Mouse (Mus musculus) erythroid progenitor cell, adult 5-6 weeks (primary cell): Measurements from ENCODE around the gene Olfr575. TPM values are rescaled to one million over a fixed set of nuclear protein-coding genes. Genes with fewer than 3 reads are reported as not detected.

Source experiments
- ATAC-seq: replicated peaks from 2 replicates; pipeline ENCODE4 v1.8.0; 2016; ENCODE audit warnings: moderate number of reproducible peaks, mild to moderate bottlenecking, moderate TSS enrichment, inconsistent platforms; ENCODE audit not compliant: poor library complexity, low FRiP score, severe bottlenecking
- total RNA-seq, 2 experiments: library from RNA; stranded (forward) in 1 of 2; stranded (reverse) in 1 of 2; fragments of 150-400 nt in 1 of 2; fragments of 186-747, 209-891 nt in 1 of 2; gene quantifications; 2 replicates each; pipeline versions ENCODE4 v1.2.3 to v1.2.4; 2015 to 2017; ENCODE audit warnings: low replicate concordance in 2 of 2

Olfr575 gene
- total RNA-seq (2015; ENCODE audit: low replicate concordance) (not detected in 2 replicates), total RNA-seq (2017; ENCODE audit: low replicate concordance) (not detected in 2 replicates)

DNA sequence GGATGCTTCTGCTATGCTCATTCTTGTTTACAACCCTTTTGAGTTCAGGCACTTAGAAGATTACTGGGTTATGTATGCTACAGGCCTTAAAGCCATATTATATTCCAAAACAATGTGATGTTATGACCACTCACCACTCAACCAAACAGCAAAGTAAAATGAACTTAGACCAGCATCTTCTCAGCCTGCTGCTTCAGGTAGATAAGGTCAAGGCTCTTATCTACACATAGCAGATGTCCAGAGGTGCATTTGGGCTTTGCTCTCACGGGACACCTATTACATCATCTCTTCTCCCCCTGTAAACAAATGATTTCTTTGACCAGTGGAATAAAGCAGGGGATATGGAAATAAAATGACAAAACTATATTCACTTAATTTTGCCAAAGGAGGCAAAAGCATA lies at the start of gene Olfr575:
Gene Olfr575, minus strand, starts transcription at position 183 of the 400 bp plus-strand sequence.
- peak; percentile 71 for ATAC-seq

GRCm38 (mm10) chr7:102989224-102989623 lies 30.6 kb upstream of the Olfr575 start, which contains the start of gene Olfr578:
Olfr578 (minus strand) TSS chr7:102989324.
- ATAC-seq, result no peak

GRCm38 (mm10) chr7:102975843-102976242 lies 17.3 kb upstream of the Olfr575 start, which contains the start of gene Olfr577:
Olfr577 (minus strand) TSS chr7:102975943.
- no peak for ATAC-seq

- no peak for ATAC-seq
Measured at GRCm38 (mm10) chr7:102974399-102974798, 15.8 kb upstream of the Olfr575 start.

GRCm38 (mm10) chr7:102962360-102962759 lies 3.8 kb upstream of the Olfr575 start, which contains the start of gene Olfr576:
Olfr576 (plus strand) TSS chr7:102962660.
- ATAC-seq, result no peak

GRCm38 (mm10) chr7:102958137-102958536 lies 438 bp downstream of the Olfr575 start:
- ATAC-seq, result no peak

- ATAC-seq, result no peak
Measured at GRCm38 (mm10) chr7:102950732-102951131, 7.8 kb downstream of the Olfr575 start.

GRCm38 (mm10) chr7:102948167-102948566 lies 10.4 kb downstream of the Olfr575 start, which contains the start of gene Olfr574:
Olfr574 (plus strand) TSS chr7:102948467.
- no peak for ATAC-seq

GRCm38 (mm10) chr7:102943417-102943816 lies 15.2 kb downstream of the Olfr575 start:
- no peak for ATAC-seq

GRCm38 (mm10) chr7:102942475-102942874 lies 16.1 kb downstream of the Olfr575 start, which contains the start of gene Olfr573-ps1:
Olfr573-ps1 (minus strand) TSS chr7:102942575.
- no peak for ATAC-seq

DNA sequence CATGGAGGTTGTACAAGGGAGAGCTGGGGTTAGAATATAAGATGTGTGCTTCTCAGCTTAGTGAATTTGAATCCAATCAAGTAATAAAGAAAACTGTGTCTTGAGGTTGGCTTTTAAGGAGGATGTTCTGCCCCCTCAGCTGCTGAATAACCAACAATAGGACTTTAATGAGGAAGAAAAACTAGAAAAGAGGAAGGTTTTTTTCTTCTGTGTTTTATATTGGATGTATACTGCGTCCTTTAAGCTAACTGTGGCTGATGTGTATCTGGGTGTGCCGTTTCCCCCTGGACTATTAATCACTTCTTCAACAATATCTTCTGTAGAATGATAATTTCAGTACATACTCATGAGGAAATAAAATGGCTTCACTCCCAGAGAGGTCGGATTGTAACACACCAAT lies 31.5 kb downstream of the Olfr575 start:
- ATAC-seq, result no peak

DNA sequence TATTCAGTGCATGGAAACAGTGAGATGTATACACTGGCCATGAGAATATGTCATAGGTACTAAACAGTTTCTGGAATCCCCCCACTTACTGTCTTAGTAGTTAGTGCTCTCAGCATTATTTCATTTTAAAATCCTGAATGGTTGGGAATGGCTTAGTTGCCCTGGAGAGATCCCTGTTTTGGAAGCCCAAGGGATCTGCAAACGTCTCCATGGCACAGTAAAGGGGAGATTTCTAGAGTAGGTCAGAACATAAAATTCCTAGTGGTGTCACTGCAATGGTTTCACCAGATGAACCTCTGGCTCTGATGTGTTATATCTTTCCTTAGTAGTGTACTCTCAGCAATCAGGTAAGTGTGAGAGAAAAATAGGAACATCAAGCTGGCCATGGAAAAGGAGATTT lies 34.5 kb downstream of the Olfr575 start, which contains the start of gene Olfr572:
Gene Olfr572, plus strand, starts transcription at position 301 of the 400 bp plus-strand sequence.
- no peak for ATAC-seq

DNA sequence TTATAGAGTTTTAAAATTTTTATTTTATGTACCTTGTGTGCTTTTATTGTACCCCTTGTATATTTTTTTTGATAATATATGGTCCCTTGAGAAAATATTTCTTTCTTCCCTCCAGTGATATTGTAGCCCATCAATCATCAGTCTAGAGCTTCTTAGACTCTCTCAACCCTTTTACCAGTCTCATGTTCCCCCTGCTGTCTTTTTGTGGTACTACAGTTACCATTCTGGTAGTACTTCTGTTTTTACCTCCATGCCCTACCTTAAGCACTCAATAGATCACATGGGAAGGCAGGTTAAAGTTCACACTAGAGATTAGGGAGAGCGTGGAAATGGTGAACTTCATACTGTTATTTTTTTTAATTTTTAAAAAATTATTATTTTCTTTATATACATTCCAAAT lies 38.9 kb downstream of the Olfr575 start:
- ATAC-seq, result no peak

- no peak for ATAC-seq
Measured at GRCm38 (mm10) chr7:102917032-102917875, 41.3 kb downstream of the Olfr575 start, which contains the start of gene Olfr571. Olfr571 (minus strand) TSS chr7:102917536.

DNA sequence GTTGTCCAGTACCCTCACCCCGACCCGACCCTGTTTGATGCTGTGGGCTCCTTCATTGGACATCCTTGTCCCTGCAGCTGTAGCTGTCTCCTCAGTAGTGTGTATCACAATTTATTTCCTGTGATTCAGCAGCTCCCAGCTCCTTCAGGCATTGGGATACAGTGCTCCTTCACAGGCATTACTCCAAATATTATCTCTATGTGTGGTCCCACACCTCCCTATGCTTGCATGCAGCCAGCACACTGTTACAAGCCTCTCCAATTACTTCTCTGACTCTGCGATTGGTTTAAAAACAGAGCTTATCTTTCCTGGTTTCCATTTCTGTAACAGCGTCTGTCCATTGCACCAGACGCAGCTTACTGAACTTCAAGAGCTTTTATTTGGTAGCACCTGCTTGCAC lies 42.2 kb downstream of the Olfr575 start:
- no peak for ATAC-seq

GRCm38 (mm10) chr7:102915261-102915660 lies 43.3 kb downstream of the Olfr575 start:
- ATAC-seq, result no peak

Other genes starting within 250 kb of the Olfr575 start
- gene Olfr33, start 239.7 kb downstream of the Olfr575 start, total RNA-seq (2015; ENCODE audit: low replicate concordance), result not detected in 2 replicates
- not detected in 2 replicates for gene Olfr33, start 239.7 kb downstream of the Olfr575 start, total RNA-seq (2017; ENCODE audit: low replicate concordance)
- gene Olfr559, start 231.3 kb downstream of the Olfr575 start, total RNA-seq (2015; ENCODE audit: low replicate concordance), result not detected in 2 replicates
- not detected in 2 replicates for gene Olfr559, start 231.3 kb downstream of the Olfr575 start, total RNA-seq (2017; ENCODE audit: low replicate concordance)
- not detected in 2 replicates for gene Olfr560, start 199.4 kb downstream of the Olfr575 start, total RNA-seq (2015; ENCODE audit: low replicate concordance)
- gene Olfr560, start 199.4 kb downstream of the Olfr575 start, total RNA-seq (2017; ENCODE audit: low replicate concordance), result not detected in 2 replicates
- not detected in 2 replicates for gene Olfr78, start 199.3 kb downstream of the Olfr575 start, total RNA-seq (2015; ENCODE audit: low replicate concordance)
- not detected in 2 replicates for gene Olfr78, start 199.3 kb downstream of the Olfr575 start, total RNA-seq (2017; ENCODE audit: low replicate concordance)
- gene Olfr561, start 187.6 kb downstream of the Olfr575 start, total RNA-seq (2015; ENCODE audit: low replicate concordance), result not detected in 2 replicates
- gene Olfr561, start 187.6 kb downstream of the Olfr575 start, total RNA-seq (2017; ENCODE audit: low replicate concordance), result not detected in 2 replicates
- not detected in 2 replicates for gene Olfr564, start 155.3 kb downstream of the Olfr575 start, total RNA-seq (2015; ENCODE audit: low replicate concordance)
- gene Olfr564, start 155.3 kb downstream of the Olfr575 start, total RNA-seq (2017; ENCODE audit: low replicate concordance), result not detected in 2 replicates
- gene Olfr566, start 100.0 kb downstream of the Olfr575 start, total RNA-seq (2015; ENCODE audit: low replicate concordance), result not detected in 2 replicates
- gene Olfr566, start 100.0 kb downstream of the Olfr575 start, total RNA-seq (2017; ENCODE audit: low replicate concordance), result not detected in 2 replicates
- gene Olfr568, start 81.7 kb downstream of the Olfr575 start, total RNA-seq (2015; ENCODE audit: low replicate concordance), result not detected in 2 replicates
- gene Olfr568, start 81.7 kb downstream of the Olfr575 start, total RNA-seq (2017; ENCODE audit: low replicate concordance), result not detected in 2 replicates
- not detected in 2 replicates for gene Olfr569, start 67.9 kb downstream of the Olfr575 start, total RNA-seq (2015; ENCODE audit: low replicate concordance)
- not detected in 2 replicates for gene Olfr569, start 67.9 kb downstream of the Olfr575 start, total RNA-seq (2017; ENCODE audit: low replicate concordance)
- gene Olfr570, start 64.2 kb downstream of the Olfr575 start, total RNA-seq (2015; ENCODE audit: low replicate concordance), result not detected in 2 replicates
- not detected in 2 replicates for gene Olfr570, start 64.2 kb downstream of the Olfr575 start, total RNA-seq (2017; ENCODE audit: low replicate concordance)
- not detected in 2 replicates for gene Olfr571, start 41.2 kb downstream of the Olfr575 start, total RNA-seq (2015; ENCODE audit: low replicate concordance)
- not detected in 2 replicates for gene Olfr571, start 41.2 kb downstream of the Olfr575 start, total RNA-seq (2017; ENCODE audit: low replicate concordance)
- not detected in 2 replicates for gene Olfr572, start 34.4 kb downstream of the Olfr575 start, total RNA-seq (2015; ENCODE audit: low replicate concordance)
- gene Olfr572, start 34.4 kb downstream of the Olfr575 start, total RNA-seq (2017; ENCODE audit: low replicate concordance), result not detected in 2 replicates
- gene Olfr573-ps1, start 16.2 kb downstream of the Olfr575 start, total RNA-seq (2015; ENCODE audit: low replicate concordance), result not detected in 2 replicates
- not detected in 2 replicates for gene Olfr573-ps1, start 16.2 kb downstream of the Olfr575 start, total RNA-seq (2017; ENCODE audit: low replicate concordance)
- gene Olfr574, start 10.3 kb downstream of the Olfr575 start, total RNA-seq (2015; ENCODE audit: low replicate concordance), result not detected in 2 replicates
- not detected in 2 replicates for gene Olfr574, start 10.3 kb downstream of the Olfr575 start, total RNA-seq (2017; ENCODE audit: low replicate concordance)
- not detected in 2 replicates for gene Olfr576, start 3.9 kb upstream of the Olfr575 start, total RNA-seq (2015; ENCODE audit: low replicate concordance)
- gene Olfr576, start 3.9 kb upstream of the Olfr575 start, total RNA-seq (2017; ENCODE audit: low replicate concordance), result not detected in 2 replicates
- not detected in 2 replicates for gene Olfr577, start 17.2 kb upstream of the Olfr575 start, total RNA-seq (2015; ENCODE audit: low replicate concordance)
- not detected in 2 replicates for gene Olfr577, start 17.2 kb upstream of the Olfr575 start, total RNA-seq (2017; ENCODE audit: low replicate concordance)
- not detected in 2 replicates for gene Olfr578, start 30.5 kb upstream of the Olfr575 start, total RNA-seq (2015; ENCODE audit: low replicate concordance)
- not detected in 2 replicates for gene Olfr578, start 30.5 kb upstream of the Olfr575 start, total RNA-seq (2017; ENCODE audit: low replicate concordance)
- not detected in 2 replicates for gene Olfr582, start 79.2 kb upstream of the Olfr575 start, total RNA-seq (2015; ENCODE audit: low replicate concordance)
- gene Olfr582, start 79.2 kb upstream of the Olfr575 start, total RNA-seq (2017; ENCODE audit: low replicate concordance), result not detected in 2 replicates
- gene Olfr583, start 92.5 kb upstream of the Olfr575 start, total RNA-seq (2015; ENCODE audit: low replicate concordance), result not detected in 2 replicates
- gene Olfr583, start 92.5 kb upstream of the Olfr575 start, total RNA-seq (2017; ENCODE audit: low replicate concordance), result not detected in 2 replicates
- not detected in 2 replicates for gene Olfr584, start 123.1 kb upstream of the Olfr575 start, total RNA-seq (2015; ENCODE audit: low replicate concordance)
- not detected in 2 replicates for gene Olfr584, start 123.1 kb upstream of the Olfr575 start, total RNA-seq (2017; ENCODE audit: low replicate concordance)
- gene Olfr585, start 138.9 kb upstream of the Olfr575 start, total RNA-seq (2015; ENCODE audit: low replicate concordance), result not detected in 2 replicates
- gene Olfr585, start 138.9 kb upstream of the Olfr575 start, total RNA-seq (2017; ENCODE audit: low replicate concordance), result not detected in 2 replicates
- not detected in 2 replicates for gene Olfr586, start 166.9 kb upstream of the Olfr575 start, total RNA-seq (2015; ENCODE audit: low replicate concordance)
- not detected in 2 replicates for gene Olfr586, start 166.9 kb upstream of the Olfr575 start, total RNA-seq (2017; ENCODE audit: low replicate concordance)
- not detected in 2 replicates for gene Olfr588-ps1, start 182.1 kb upstream of the Olfr575 start, total RNA-seq (2015; ENCODE audit: low replicate concordance)
- 0.39 TPM in 1 of 2 replicates, not detected in the other for gene Olfr588-ps1, start 182.1 kb upstream of the Olfr575 start, total RNA-seq (2017; ENCODE audit: low replicate concordance)
- not detected in 2 replicates for gene Olfr589, start 197.6 kb upstream of the Olfr575 start, total RNA-seq (2015; ENCODE audit: low replicate concordance)
- not detected in 2 replicates for gene Olfr589, start 197.6 kb upstream of the Olfr575 start, total RNA-seq (2017; ENCODE audit: low replicate concordance)
- not detected in 2 replicates for gene Olfr591, start 219.6 kb upstream of the Olfr575 start, total RNA-seq (2015; ENCODE audit: low replicate concordance)
- not detected in 2 replicates for gene Olfr591, start 219.6 kb upstream of the Olfr575 start, total RNA-seq (2017; ENCODE audit: low replicate concordance)
- gene Olfr592, start 226.0 kb upstream of the Olfr575 start, total RNA-seq (2015; ENCODE audit: low replicate concordance), result not detected in 2 replicates
- not detected in 2 replicates for gene Olfr592, start 226.0 kb upstream of the Olfr575 start, total RNA-seq (2017; ENCODE audit: low replicate concordance)